Mouse (Mus musculus) liver, adult 2 months (tissue): Measurements from ENCODE around the gene Prune2.

Source experiments
- CTCF ChIP-seq: fragments of 200-500 bp; IDR thresholded peaks from 2 replicates; pipeline ENCODE4 v1.5.1; 2011; ENCODE audit warnings: low read depth, low read length, control low read depth
- POLR2A ChIP-seq: fragments of 200-500 bp; IDR thresholded peaks from 2 replicates; pipeline ENCODE4 v1.6.1; 2011; ENCODE audit warnings: low read length, control low read depth; ENCODE audit not compliant: insufficient read depth; ENCODE audit errors: extremely low read depth

DNA sequence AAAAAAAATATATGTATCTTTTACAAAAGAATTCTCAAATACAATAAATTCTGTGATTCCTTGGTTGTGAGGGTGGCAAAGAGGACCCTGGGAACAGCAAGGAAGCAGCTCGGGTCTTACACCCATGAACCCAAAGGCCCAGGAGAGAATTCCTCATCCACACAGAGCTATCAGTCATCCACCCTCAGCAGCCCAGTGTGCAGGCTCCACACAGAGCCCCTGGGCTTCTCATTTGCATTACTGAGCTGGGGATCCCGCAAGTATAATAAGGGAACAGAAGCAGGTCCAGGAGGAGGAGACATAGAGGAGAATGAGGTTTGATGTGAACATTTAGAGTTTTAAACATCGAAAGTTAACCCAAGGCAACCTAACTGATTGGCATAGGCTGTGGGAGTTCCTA is 100.0 kb downstream of the Prune2 start:
- TF ChIP-seq CTCF (no peak), POLR2A (no peak)
